Mouse (Mus musculus): Measurements from ENCODE around the gene Slc7a15. TPM values are rescaled to one million over a fixed set of nuclear protein-coding genes. Genes with fewer than 3 reads are reported as not detected.
"Not testable (repeated sequence)": the region's sequence is repeated elsewhere in the genome, so short reads cannot be mapped to it uniquely, and the experiment has no call there.

Gene Slc7a15
- polyA plus RNA-seq (2015; fragmentation: Nextera tagmentation; extraction: Ambion mirVana) = 0.15 TPM in 1 of 2 replicates, not detected in the other

GRCm38 (mm10) chr12:8598966-8599365 lies at the start of gene Slc7a15:
Gene Slc7a15 (minus strand): TSS chr12:8599066.
- H3K9me3 ChIP-seq; H3K27me3 ChIP-seq (replicated peaks); H3K4me1 ChIP-seq; H3K36me3 ChIP-seq; ATAC-seq (ENCODE audit: insufficient read depth, low FRiP score, low read depth); H3K4me3 ChIP-seq (replicated peaks); H3K9ac ChIP-seq; H3K4me2 ChIP-seq; H3K27ac ChIP-seq: not testable (repeated sequence)
- WGBS = 92% methylated on average over 7 of the region's 7 CpGs

GRCm38 (mm10) chr12:8648211-8648610 lies 49.3 kb upstream of the Slc7a15 start:
- H3K9ac ChIP-seq; H3K36me3 ChIP-seq; H3K4me3 ChIP-seq (replicated peaks); H3K4me2 ChIP-seq; H3K4me1 ChIP-seq; ATAC-seq (ENCODE audit: insufficient read depth, low FRiP score, low read depth); H3K9me3 ChIP-seq; H3K27me3 ChIP-seq (replicated peaks); H3K27ac ChIP-seq: not testable (repeated sequence)
- 57% methylated on average over 8 of the region's 8 CpGs for WGBS

GRCm38 (mm10) chr12:8641425-8641735 lies 42.5 kb upstream of the Slc7a15 start:
- Histone ChIP-seq H3K27ac (peak overlapping the region; percentile 98; the same call in 1 of the 2 replicates), H3K4me1 (peaks cover 7% of the 10 kb centered on the region; the same call in 1 of the 2 replicates), H3K9me3 (no peaks in the 10 kb centered on the region), H3K27me3 (replicated peaks) (no peaks in the 10 kb centered on the region), H3K36me3 (no peaks in the 10 kb centered on the region), H3K4me2 (peak overlapping the region; percentile 58), H3K4me3 (replicated peaks) (peak overlapping the region; percentile 92), H3K9ac (peak overlapping the region; percentile 41; the same call in 1 of the 2 replicates)
- ATAC-seq (ENCODE audit: insufficient read depth, low FRiP score, low read depth) = no peak
- 3% methylated on average over 10 of the region's 10 CpGs for WGBS

- no peaks in the 10 kb centered on the region for H3K36me3 ChIP-seq
- peaks cover 7% of the 10 kb centered on the region; the same call in 1 of the 2 replicates for H3K4me1 ChIP-seq
- no peaks in the 10 kb centered on the region for H3K27me3 ChIP-seq (replicated peaks)
- peak overlapping the region; percentile 98 for H3K27ac ChIP-seq
- no peaks in the 10 kb centered on the region for H3K9me3 ChIP-seq
- peak; percentile 97 for ATAC-seq (ENCODE audit: insufficient read depth, low FRiP score, low read depth)
- WGBS = under 1% methylated on average over 47 of the region's 47 CpGs
- H3K9ac ChIP-seq = peak overlapping the region; percentile 99
- H3K4me3 ChIP-seq (replicated peaks) = peak overlapping the region; percentile 92
- peak overlapping the region; percentile 58 for H3K4me2 ChIP-seq
Measured at GRCm38 (mm10) chr12:8640711-8641424, 42.0 kb upstream of the Slc7a15 start.

GRCm38 (mm10) chr12:8640186-8640585 lies 41.3 kb upstream of the Slc7a15 start:
- Histone ChIP-seq H3K4me2 (peak overlapping the region; percentile 65), H3K4me3 (replicated peaks) (peak overlapping the region; percentile 92)
- not testable (repeated sequence) for H3K27me3 ChIP-seq (replicated peaks); H3K9me3 ChIP-seq; H3K27ac ChIP-seq; ATAC-seq (ENCODE audit: insufficient read depth, low FRiP score, low read depth); H3K9ac ChIP-seq; H3K36me3 ChIP-seq; H3K4me1 ChIP-seq
- 6% methylated on average over 2 of the region's 2 CpGs for WGBS

GRCm38 (mm10) chr12:8638411-8639087 lies 39.7 kb upstream of the Slc7a15 start:
- H3K4me1 ChIP-seq; ATAC-seq (ENCODE audit: insufficient read depth, low FRiP score, low read depth); H3K9me3 ChIP-seq; H3K27me3 ChIP-seq (replicated peaks); H3K9ac ChIP-seq; H3K27ac ChIP-seq; H3K4me3 ChIP-seq (replicated peaks); H3K36me3 ChIP-seq; H3K4me2 ChIP-seq: not testable (repeated sequence)
- 72% methylated on average over 10 of the region's 10 CpGs for WGBS

GRCm38 (mm10) chr12:8636945-8637344 lies 38.1 kb upstream of the Slc7a15 start:
- ATAC-seq (ENCODE audit: insufficient read depth, low FRiP score, low read depth) = no peak
- Histone ChIP-seq H3K27ac (no peak overlapping the region), H3K27me3 (replicated peaks) (no peaks in the 10 kb centered on the region), H3K4me2 (no peak overlapping the region), H3K9me3 (no peaks in the 10 kb centered on the region), H3K9ac (no peak overlapping the region), H3K36me3 (no peaks in the 10 kb centered on the region), H3K4me3 (replicated peaks) (no peak overlapping the region), H3K4me1 (peaks cover 7% of the 10 kb centered on the region; the same call in 1 of the 2 replicates)
- 89% methylated on average over 14 of the region's 14 CpGs for WGBS

GRCm38 (mm10) chr12:8635546-8635945 lies 36.7 kb upstream of the Slc7a15 start:
- peaks cover 7% of the 10 kb centered on the region; the same call in 1 of the 2 replicates for H3K4me1 ChIP-seq
- no peak overlapping the region for H3K4me3 ChIP-seq (replicated peaks)
- ATAC-seq (ENCODE audit: insufficient read depth, low FRiP score, low read depth) = no peak
- no peak overlapping the region for H3K27ac ChIP-seq
- no peaks in the 10 kb centered on the region for H3K27me3 ChIP-seq (replicated peaks)
- WGBS = 98% methylated on average over 4 of the region's 4 CpGs
- no peaks in the 10 kb centered on the region for H3K9me3 ChIP-seq
- no peaks in the 10 kb centered on the region for H3K36me3 ChIP-seq
- no peak overlapping the region for H3K9ac ChIP-seq
- H3K4me2 ChIP-seq = no peak overlapping the region

GRCm38 (mm10) chr12:8634306-8634705 lies 35.4 kb upstream of the Slc7a15 start:
- H3K9ac ChIP-seq = no peak overlapping the region
- H3K4me3 ChIP-seq (replicated peaks) = no peak overlapping the region
- H3K4me1 ChIP-seq = 0 out of 2 replicates have a peak, but pooled peaks cover 3% of the 10 kb centered on the region
- no peaks in the 10 kb centered on the region for H3K9me3 ChIP-seq
- H3K27ac ChIP-seq = no peak overlapping the region
- H3K36me3 ChIP-seq = no peaks in the 10 kb centered on the region
- H3K4me2 ChIP-seq = no peak overlapping the region
- no peaks in the 10 kb centered on the region for H3K27me3 ChIP-seq (replicated peaks)
- ATAC-seq (ENCODE audit: insufficient read depth, low FRiP score, low read depth) = no peak
- WGBS = 96% methylated on average over 1 of the region's 1 CpGs

- no peak for ATAC-seq (ENCODE audit: insufficient read depth, low FRiP score, low read depth)
- Histone ChIP-seq H3K36me3 (no peaks in the 10 kb centered on the region), H3K27me3 (replicated peaks) (no peaks in the 10 kb centered on the region), H3K9me3 (no peaks in the 10 kb centered on the region), H3K4me2 (no peak overlapping the region), H3K4me1 (no peaks in the 10 kb centered on the region), H3K4me3 (replicated peaks) (no peak overlapping the region), H3K9ac (no peak overlapping the region), H3K27ac (no peak overlapping the region)
- 86% methylated on average over 2 of the region's 2 CpGs for WGBS
Measured at GRCm38 (mm10) chr12:8632737-8633365, 34.0 kb upstream of the Slc7a15 start.

GRCm38 (mm10) chr12:8631691-8632090 lies 32.8 kb upstream of the Slc7a15 start:
- H3K4me3 ChIP-seq (replicated peaks) = no peak overlapping the region
- no peaks in the 10 kb centered on the region for H3K27me3 ChIP-seq (replicated peaks)
- H3K27ac ChIP-seq = no peak overlapping the region
- H3K36me3 ChIP-seq = no peaks in the 10 kb centered on the region
- H3K4me2 ChIP-seq = no peak overlapping the region
- no peak for ATAC-seq (ENCODE audit: insufficient read depth, low FRiP score, low read depth)
- no peaks in the 10 kb centered on the region for H3K4me1 ChIP-seq
- WGBS = 92% methylated on average over 1 of the region's 1 CpGs
- H3K9me3 ChIP-seq = no peaks in the 10 kb centered on the region
- no peak overlapping the region for H3K9ac ChIP-seq

- H3K4me1 ChIP-seq = no peaks in the 10 kb centered on the region
- WGBS = 90% methylated on average over 6 of the region's 6 CpGs
Measured at GRCm38 (mm10) chr12:8629537-8629936, 30.7 kb upstream of the Slc7a15 start.

More at GRCm38 (mm10) chr12:8629537-8629936, 30.7 kb upstream of the Slc7a15 start:
- Histone ChIP-seq H3K9me3 (no peaks in the 10 kb centered on the region), H3K4me3 (replicated peaks) (no peak overlapping the region), H3K4me2 (no peak overlapping the region), H3K27me3 (replicated peaks) (no peaks in the 10 kb centered on the region), H3K36me3 (no peaks in the 10 kb centered on the region), H3K9ac (no peak overlapping the region), H3K27ac (no peak overlapping the region)
- ATAC-seq (ENCODE audit: insufficient read depth, low FRiP score, low read depth) = no peak
